Mouse (Mus musculus) kidney, adult 2 months (tissue): ENCODE data around the gene Upp2.

Experiments
- CTCF ChIP-seq: fragments of 200-500 bp; conservative IDR thresholded peaks from 2 replicates; pipeline ENCODE4 v1.5.1; 2011; ENCODE audit warnings: low read depth, mild to moderate bottlenecking, control low read depth, low read length, moderate library complexity, mixed read lengths; ENCODE audit not compliant: insufficient read depth, insufficient read length
- POLR2A ChIP-seq: fragments of 200-500 bp; IDR thresholded peaks from one replicate; pipeline ENCODE4 v1.6.1; 2011; ENCODE audit warnings: low read depth, low read length, control low read depth

DNA sequence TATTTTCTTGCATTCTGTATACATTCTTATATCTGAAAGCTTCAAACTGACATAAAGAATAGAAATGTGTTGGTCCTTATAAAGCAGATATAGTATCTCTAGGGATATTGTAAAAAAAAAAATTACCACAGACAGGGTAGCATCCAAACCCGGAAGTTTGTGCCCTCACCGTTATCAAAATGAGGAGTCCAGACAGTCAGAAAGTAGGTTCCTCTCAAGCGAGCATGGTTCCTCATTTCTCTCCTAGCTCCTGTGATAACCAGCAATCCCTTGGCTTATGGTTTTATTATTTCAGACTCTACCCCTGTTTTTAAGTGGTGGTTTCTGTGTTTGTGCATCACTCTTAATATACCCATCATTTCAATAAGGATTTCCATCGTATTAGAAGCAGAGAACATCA lies 134.5 kb downstream of the Upp2 start:
- TF ChIP-seq CTCF (no peak), POLR2A (no peak)
